Mouse (Mus musculus) cortical plate, adult 2 months (tissue): ENCODE data around the gene Tsga10ip. TPM values are rescaled to one million over a fixed set of nuclear protein-coding genes. Genes with fewer than 3 reads are reported as not detected.
A peak's percentile ranks its signal among the peaks of the same experiment; 100 is the strongest.

ENCODE experiments used
- H3K27ac ChIP-seq: fragments of 200-500 bp; 2 replicates; pipeline ENCODE4 v1.5.1; 2012; ENCODE audit warnings: low read length, control low read depth, inconsistent platforms; ENCODE audit not compliant: insufficient read depth
- H3K4me1 ChIP-seq: fragments of 200-500 bp; 2 replicates; pipeline ENCODE4 v1.6.1; 2011; ENCODE audit warnings: low read length; ENCODE audit not compliant: control insufficient read depth, insufficient read depth
- H3K4me3 ChIP-seq: fragments of 200-500 bp; 2 replicates; pipeline ENCODE4 v1.5.1; 2011; ENCODE audit warnings: mild to moderate bottlenecking, low read length, control low read depth; ENCODE audit not compliant: insufficient read depth
- CTCF ChIP-seq: fragments of 200-500 bp; IDR thresholded peaks from 2 replicates; pipeline ENCODE4 v1.5.1; 2011; ENCODE audit warnings: mild to moderate bottlenecking, control low read depth, low read length; ENCODE audit not compliant: insufficient read depth; ENCODE audit errors: extremely low read depth
- POLR2A ChIP-seq: fragments of 200-500 bp; IDR thresholded peaks from 2 replicates; pipeline ENCODE4 v1.6.1; 2011; ENCODE audit warnings: mild to moderate bottlenecking, low read length, control low read depth; ENCODE audit not compliant: insufficient read depth; ENCODE audit errors: extremely low read depth
- polyA plus RNA-seq: library from polyadenylated mRNA; depleted of rRNA; stranded (reverse); fragments of >200 nt; gene quantifications from 2 replicates; pipeline ENCODE4 v1.2.3, GENCODE M21; 2012

Gene Tsga10ip
- polyA plus RNA-seq, 1 experiment, result not detected

DNA sequence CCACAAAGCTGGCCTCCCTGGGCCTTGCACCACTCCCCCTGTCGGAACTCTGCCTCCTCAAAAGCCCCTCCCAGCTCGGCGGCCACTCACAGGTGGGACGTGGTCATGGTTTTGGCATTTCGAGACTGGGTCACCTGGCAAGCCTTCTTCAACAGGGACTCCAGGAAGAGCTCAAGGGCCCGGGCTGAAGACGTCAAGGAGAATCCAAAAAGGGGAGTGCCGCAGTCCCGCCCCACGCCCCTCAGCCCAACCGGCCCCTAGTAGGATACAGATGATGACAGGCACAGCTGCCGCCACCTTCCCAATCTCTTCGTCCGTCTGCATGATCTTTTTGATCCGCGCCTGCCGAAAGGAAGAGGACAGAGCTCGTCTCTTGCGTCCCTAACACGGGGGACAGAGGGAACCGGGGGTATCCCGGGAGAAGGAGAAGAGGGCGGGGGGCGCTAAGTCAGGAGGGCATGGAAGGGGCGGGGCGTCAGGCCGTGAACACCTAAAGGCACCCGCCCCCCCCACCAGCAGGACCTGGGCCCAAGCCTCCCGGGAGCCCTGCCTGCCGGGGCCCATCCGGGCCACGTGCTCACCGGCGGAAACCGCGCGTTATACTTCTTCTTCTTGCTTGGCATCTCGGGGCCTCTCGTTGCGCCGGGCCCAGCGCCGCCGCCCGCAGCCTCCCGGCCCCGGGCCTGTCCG lies 21.9 kb upstream of the Tsga10ip start:
- TF ChIP-seq CTCF, result no peak
- no peak for TF ChIP-seq POLR2A
- Histone ChIP-seq H3K4me1 (peaks cover 6% of the 10 kb centered on the region), H3K4me3 (peak overlapping the region; percentile 89), H3K27ac (peak overlapping the region; percentile 62; the same call in 1 of the 2 replicates)

DNA sequence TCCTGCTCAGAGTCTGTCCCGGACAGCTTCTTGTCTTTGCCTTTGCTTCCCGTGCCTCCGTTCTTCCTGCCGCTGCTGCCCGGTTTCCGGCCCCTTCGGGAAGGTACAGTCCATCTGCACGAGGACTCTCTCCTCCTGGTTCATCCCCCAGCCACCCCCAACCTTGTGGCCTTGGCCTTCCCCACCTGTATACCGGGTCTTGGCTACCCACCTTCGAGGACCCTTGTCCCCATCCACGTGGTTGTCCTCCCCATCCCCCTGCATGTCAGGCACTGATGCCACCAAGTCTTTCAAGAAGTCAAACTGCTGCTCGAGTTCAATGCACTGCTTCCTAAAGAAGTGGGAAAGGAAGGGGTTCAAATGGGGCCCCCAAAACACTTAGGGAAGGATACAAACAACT lies 21.2 kb upstream of the Tsga10ip start:
- Histone ChIP-seq H3K4me3 (peak overlapping the region; percentile 89), H3K4me1 (peaks cover 6% of the 10 kb centered on the region), H3K27ac (no peak overlapping the region)
- TF ChIP-seq CTCF (no peak), POLR2A (no peak)

DNA sequence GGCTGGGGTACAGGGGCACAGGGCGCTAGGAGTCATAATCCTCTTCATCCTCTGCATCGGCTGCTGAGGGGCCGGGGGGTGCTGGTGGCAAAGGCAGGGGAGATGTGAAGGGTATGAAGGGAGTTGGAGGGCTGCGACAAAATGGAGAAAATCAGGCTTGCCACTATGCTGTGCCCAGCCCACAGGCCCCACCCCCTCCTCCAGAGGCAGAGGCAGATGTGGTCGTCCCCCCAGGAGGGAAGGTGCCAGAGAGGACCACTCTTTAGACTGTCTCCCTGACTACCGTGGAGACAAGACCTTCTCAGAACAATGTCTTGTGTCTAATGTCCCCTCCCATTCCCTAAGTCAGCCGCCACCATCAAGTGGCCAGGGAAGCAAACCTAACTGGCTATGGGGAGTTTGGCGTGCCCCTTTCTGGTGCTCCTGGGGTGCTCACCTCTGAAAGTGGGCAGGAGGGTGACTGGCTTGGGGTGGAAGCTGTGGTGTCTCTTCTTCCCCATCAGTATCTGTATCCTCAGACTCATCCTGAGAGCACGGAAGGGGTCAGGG lies 20.6 kb upstream of the Tsga10ip start:
- no peak for TF ChIP-seq CTCF
- TF ChIP-seq POLR2A, result no peak
- no peak overlapping the region; the same call in 1 of the 2 replicates for H3K4me3 ChIP-seq
- no peak overlapping the region for H3K27ac ChIP-seq
- H3K4me1 ChIP-seq, result peaks cover 6% of the 10 kb centered on the region

DNA sequence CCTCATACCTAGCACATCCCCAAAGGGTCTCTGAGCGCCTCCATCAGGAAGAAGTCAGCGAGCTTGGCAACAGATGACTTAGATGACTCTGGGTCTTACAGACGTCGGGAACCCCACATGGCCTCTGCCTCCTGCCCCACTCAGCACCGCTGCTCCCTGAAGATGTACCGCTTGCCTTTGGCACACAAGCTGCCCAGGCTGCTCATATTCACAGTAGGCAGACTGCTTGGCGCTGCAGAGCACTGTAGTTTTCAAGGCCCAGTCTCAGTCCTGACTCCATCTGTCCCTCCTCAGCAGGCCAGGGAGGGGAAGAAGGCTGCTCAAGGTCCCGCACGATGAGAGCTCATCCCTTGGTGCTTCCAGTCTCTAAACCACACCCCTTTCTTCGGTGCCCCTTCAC lies 19.9 kb upstream of the Tsga10ip start:
- no peak for TF ChIP-seq CTCF
- no peak for TF ChIP-seq POLR2A
- Histone ChIP-seq H3K4me1 (peaks cover 6% of the 10 kb centered on the region), H3K27ac (no peak overlapping the region), H3K4me3 (no peak overlapping the region)

DNA sequence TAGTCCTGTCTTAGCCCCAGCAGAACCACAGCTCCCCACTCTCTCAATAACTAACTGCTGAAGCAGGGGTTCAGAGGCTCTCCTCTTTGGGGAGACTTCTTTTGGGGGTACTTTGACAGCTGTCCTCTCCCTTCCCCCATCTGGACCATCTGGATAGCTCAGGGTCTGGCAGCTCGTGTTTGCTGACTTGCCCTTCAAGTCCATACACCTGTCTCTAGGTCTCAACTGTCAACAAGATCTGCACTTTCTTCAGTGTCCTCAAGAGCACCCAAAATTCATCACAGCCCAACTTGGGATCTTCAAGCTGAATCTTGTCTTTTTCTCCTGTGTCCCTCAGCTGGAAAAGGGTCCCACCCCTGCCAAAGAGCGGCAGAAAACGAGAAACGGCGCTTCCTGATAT lies 19.5 kb upstream of the Tsga10ip start:
- TF ChIP-seq CTCF (no peak), POLR2A (no peak)
- Histone ChIP-seq H3K4me1 (peaks cover 6% of the 10 kb centered on the region), H3K4me3 (no peak overlapping the region), H3K27ac (no peak overlapping the region)

DNA sequence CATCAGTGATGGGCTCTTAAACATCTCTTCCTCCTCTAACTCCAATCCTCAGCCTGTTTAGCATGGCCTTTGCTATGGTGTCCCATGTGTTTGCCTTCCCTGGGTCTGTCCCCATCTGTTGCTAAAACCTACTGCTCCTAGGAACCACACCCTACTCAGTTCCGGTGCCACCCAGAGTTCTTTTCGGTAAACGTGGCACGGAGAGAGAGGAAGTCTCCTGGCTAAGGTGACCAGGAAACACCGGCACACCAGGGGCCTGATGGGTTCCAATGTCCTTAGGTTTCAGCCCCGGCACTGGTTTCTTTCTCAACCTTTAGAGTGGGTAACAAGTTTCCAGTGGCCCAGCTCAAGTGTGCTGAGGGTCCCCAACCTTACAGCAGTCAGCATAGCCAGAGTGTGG lies 18.3 kb upstream of the Tsga10ip start:
- H3K4me3 ChIP-seq, result no peak overlapping the region
- peaks cover 3% of the 10 kb centered on the region; the same call in 1 of the 2 replicates for H3K4me1 ChIP-seq
- TF ChIP-seq POLR2A (no peak), CTCF (no peak)
- no peak overlapping the region for H3K27ac ChIP-seq

DNA sequence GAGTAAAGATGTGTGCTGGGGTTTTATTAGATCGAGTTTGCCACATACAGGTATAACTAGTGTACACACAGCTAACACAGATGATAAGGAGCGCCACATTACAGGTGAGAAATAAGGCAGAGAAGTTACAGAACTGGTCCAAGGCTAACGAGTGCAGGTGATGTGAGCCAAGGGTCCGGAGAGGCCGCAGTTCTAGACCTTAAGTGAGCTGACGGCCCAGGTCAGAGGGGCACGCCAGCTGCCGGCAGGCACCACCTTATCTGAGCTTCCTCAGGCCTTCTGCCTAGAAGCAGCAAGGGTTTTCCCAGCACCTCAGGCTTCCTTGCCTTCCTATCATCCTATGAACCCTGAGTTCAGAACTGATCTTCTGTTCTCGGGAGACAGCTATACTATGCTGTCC lies 17.3 kb upstream of the Tsga10ip start:
- Histone ChIP-seq H3K27ac (no peak overlapping the region), H3K4me3 (no peak overlapping the region), H3K4me1 (peaks cover 3% of the 10 kb centered on the region; the same call in 1 of the 2 replicates)
- no peak for TF ChIP-seq POLR2A
- no peak for TF ChIP-seq CTCF

DNA sequence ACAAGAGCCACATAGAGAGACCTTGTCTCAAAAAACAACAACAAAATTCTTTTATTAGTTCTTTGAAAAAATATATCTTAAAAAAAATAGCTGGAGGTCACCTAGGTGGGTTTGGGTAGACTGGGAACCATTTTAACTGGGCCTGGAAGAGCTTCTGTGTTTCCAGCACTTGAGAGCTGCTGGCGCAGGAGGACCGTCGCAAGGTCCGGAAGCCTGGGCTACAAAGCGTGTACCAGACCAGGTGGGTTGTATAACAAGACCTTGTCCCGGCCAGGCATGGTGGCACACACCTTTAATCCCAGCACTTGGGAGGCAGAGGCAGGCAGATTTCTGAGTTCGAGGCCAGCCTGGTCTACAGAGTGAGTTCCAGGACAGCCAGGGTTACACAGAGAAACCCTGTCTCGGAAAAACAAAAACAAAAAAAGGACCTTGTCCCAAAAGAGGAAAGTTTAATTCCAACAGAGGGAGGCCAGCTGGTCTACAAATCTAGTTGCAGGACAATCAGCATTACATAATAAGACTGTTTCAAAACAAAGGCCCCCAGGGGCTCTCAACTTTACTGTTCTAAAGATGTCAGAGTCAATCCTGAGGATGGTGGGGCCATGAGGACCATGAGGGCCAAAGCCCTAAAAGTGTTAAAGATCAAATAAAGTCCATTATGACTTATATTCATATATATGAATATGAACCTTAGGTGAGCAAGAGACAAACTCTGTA lies 16.6 kb upstream of the Tsga10ip start:
- Histone ChIP-seq H3K4me3 (no peak overlapping the region), H3K27ac (no peak overlapping the region), H3K4me1 (peaks cover 3% of the 10 kb centered on the region; the same call in 1 of the 2 replicates)
- TF ChIP-seq POLR2A (no peak), CTCF (no peak)

DNA sequence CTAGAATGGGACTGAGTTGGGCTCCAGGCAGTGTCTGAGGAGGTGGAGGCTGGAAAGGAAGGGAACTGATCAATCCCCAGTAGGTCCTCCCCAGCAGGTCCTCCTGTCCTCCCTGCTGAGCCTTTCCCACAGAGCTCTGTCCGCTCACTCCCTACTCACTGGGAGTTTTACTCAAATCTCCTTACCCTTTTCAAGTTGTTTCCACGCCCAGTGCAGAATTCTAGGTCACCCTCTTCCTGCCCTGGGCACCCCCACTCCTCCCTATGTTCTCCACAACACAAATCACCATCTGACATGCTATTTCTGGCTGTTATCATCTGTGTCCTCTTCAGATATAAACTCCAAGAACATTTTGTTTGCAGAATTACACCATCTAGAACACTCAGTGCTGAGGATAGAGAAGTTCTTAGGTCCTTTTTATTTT lies 12.2 kb upstream of the Tsga10ip start:
- H3K4me1 ChIP-seq, result no peaks in the 10 kb centered on the region
- H3K4me3 ChIP-seq, result no peak overlapping the region
- TF ChIP-seq POLR2A (no peak), CTCF (no peak)
- no peak overlapping the region for H3K27ac ChIP-seq
